Mouse (Mus musculus): ENCODE results near the gene Mis18bp1. TPM values are rescaled to one million over a fixed set of nuclear protein-coding genes. Genes with fewer than 3 reads are reported as not detected.
"Not testable (repeated sequence)": the region's sequence is repeated elsewhere in the genome, so short reads cannot be mapped to it uniquely, and the experiment has no call there.

The Mis18bp1 gene
- polyA plus RNA-seq, 1 experiment from 2014 or later: 44.2 TPM

DNA sequence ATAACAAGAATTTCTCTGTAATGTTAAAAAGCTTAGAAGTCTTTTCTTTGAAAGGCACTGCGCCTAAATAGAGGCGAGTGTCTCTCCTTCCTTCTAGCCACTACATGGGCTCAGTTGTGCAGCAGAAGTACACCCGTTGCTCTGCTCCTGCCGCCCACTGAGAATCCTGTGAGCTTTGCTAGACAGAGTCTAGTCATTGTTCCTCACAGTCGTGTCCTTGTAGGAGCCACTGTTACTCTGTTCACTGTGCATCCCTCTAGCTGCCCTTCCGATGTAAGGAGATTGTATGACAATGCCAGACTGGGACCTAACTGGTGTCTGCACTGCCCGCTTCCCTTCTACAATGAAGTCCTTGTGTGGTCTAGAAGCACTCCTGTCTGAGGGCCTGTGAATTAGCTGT lies 53.4 kb downstream of the Mis18bp1 start:
- Histone ChIP-seq H3K36me3 (peaks cover 81% of the 10 kb centered on the region), H3K9ac (no peak overlapping the region), H3K4me1 (replicated peaks) (no peaks in the 10 kb centered on the region), H3K27ac (no peak overlapping the region), H3K4me3 (replicated peaks) (no peak overlapping the region), H3K4me2 (no peak overlapping the region), H3K9me3 (replicated peaks) (no peaks in the 10 kb centered on the region), H3K27me3 (no peaks in the 10 kb centered on the region)
- 85% methylated on average over 7 of the region's 7 CpGs for WGBS (ENCODE audit: insufficient replicate concordance)
- DNase-seq: no peak
- ATAC-seq (ENCODE audit: low read depth): no peak

DNA sequence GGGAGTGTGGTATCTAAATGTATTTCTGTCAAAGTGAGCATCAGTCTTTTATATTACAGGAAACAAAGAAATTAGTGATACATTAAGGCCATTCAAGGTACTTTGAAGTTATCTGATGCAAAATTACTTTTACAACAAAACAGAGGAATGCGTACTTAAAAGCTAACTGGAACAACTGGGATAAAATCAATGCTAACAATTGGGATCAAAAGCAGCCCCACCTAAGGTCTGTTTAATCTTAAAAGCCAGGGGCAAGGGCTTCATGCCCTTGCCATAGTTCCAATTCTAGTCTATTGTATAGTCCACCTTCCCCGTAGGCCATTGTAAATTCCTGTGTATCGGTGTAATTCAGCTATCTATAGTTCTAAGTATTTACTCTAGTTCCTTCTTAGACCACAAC lies 57.4 kb downstream of the Mis18bp1 start:
- H3K36me3 ChIP-seq: peaks cover 71% of the 10 kb centered on the region
- H3K4me2 ChIP-seq; H3K27ac ChIP-seq; DNase-seq; H3K4me3 ChIP-seq (replicated peaks); H3K9ac ChIP-seq; H3K27me3 ChIP-seq; ATAC-seq (ENCODE audit: low read depth); H3K4me1 ChIP-seq (replicated peaks); H3K9me3 ChIP-seq (replicated peaks): not testable (repeated sequence)
- 85% methylated on average over 3 of the region's 3 CpGs for WGBS (ENCODE audit: insufficient replicate concordance)

DNA sequence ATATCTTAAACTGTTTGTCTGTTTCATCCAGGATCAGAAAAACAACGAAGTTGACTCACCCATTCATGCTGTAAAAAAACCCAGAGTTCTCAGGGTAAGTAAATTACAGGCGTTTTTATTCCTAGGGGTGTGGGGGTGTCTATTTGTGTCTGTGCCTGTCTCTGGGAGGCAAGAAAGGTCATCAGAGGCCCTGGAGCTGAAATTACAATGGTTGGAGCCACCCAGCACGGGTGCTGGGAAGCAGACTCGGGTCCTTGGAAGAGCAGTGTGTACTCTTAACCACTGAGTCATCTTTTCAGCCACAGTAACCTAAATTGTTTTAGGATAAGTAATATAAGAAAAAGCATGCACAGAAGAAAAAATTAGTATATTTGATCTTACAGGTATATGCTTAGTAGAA lies 58.5 kb downstream of the Mis18bp1 start:
- no peaks in the 10 kb centered on the region for H3K4me1 ChIP-seq (replicated peaks)
- H3K27me3 ChIP-seq: no peaks in the 10 kb centered on the region
- H3K27ac ChIP-seq: no peak overlapping the region
- peaks cover 72% of the 10 kb centered on the region for H3K36me3 ChIP-seq
- no peak for DNase-seq
- no peaks in the 10 kb centered on the region for H3K9me3 ChIP-seq (replicated peaks)
- WGBS (ENCODE audit: insufficient replicate concordance): 87% methylated on average over 4 of the region's 4 CpGs
- no peak for ATAC-seq (ENCODE audit: low read depth)
- no peak overlapping the region for H3K4me3 ChIP-seq (replicated peaks)
- no peak overlapping the region for H3K4me2 ChIP-seq
- no peak overlapping the region for H3K9ac ChIP-seq

DNA sequence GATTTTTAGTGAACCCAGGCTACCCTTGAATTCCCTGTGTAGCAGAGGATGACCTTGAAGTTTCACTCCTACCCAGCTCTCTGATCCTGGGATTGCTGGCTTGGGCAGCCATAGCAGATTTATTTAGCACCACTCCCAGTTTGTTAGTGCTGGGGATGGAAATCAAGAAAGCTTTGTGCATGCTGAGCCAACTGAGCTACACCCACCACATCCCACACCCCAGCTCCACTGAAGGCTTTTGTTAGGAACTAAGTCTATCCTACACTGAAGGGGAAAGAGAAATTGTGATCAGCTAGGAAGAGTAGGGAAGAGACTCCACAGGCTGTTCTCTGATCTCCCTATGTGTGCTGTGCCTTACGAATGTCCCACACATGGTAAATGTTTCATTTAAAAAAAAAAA lies 59.6 kb downstream of the Mis18bp1 start:
- WGBS (ENCODE audit: insufficient replicate concordance): 81% methylated on average over 1 of the region's 1 CpGs
- Histone ChIP-seq H3K4me1 (replicated peaks) (no peaks in the 10 kb centered on the region), H3K9me3 (replicated peaks) (no peaks in the 10 kb centered on the region), H3K27ac (no peak overlapping the region), H3K27me3 (no peaks in the 10 kb centered on the region), H3K9ac (no peak overlapping the region), H3K4me3 (replicated peaks) (no peak overlapping the region), H3K4me2 (no peak overlapping the region), H3K36me3 (peaks cover 68% of the 10 kb centered on the region)
- ATAC-seq (ENCODE audit: low read depth) (no peak), DNase-seq (no peak)

DNA sequence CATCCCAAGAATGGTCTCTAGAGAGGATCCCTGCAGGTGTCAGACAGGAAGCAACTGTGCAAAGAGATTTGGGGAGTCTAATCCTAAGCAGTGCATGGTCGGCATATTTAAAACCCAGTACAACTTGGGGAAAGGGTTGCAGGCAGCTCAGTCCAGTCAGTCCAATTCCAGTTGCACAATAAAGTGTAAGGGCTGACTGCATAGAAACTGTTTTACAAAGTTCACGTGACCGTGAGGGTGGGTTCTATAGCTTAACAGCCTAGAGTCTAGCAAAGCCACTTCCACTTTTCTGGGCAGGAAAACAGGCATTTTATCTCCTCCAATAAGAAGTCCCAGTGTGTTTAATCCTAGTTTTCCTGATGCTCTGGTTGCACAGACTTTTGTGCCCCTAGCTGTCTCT lies 60.9 kb downstream of the Mis18bp1 start:
- no peak overlapping the region for H3K9ac ChIP-seq
- H3K27ac ChIP-seq: no peak overlapping the region
- H3K27me3 ChIP-seq: no peaks in the 10 kb centered on the region
- H3K36me3 ChIP-seq: peaks cover 66% of the 10 kb centered on the region
- no peak for DNase-seq
- H3K4me2 ChIP-seq: no peak overlapping the region
- WGBS (ENCODE audit: insufficient replicate concordance): 68% methylated on average over 3 of the region's 3 CpGs
- H3K4me3 ChIP-seq (replicated peaks): no peak overlapping the region
- no peaks in the 10 kb centered on the region for H3K9me3 ChIP-seq (replicated peaks)
- ATAC-seq (ENCODE audit: low read depth): 0 out of 2 replicates have a peak, but pooled peaks have one; percentile 15
- no peaks in the 10 kb centered on the region for H3K4me1 ChIP-seq (replicated peaks)

DNA sequence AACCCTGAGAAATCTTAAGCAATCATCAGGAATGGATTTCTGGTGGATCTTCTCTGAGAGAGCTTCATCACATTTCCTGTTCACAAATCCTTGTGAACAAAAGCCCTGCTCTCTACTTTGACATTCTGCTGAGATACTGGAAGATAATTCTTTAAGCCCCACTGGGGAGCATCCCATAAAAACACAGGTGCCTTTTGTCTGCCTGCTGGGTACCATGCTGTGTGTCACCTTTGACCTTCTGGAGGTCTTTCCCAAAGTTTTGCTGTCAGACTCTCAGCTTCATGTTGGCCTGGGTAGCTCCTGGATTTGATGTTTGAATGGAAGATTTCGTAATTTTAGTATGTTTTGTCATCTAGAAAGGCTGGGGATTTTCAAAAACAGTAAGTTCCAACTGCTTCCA lies 63.7 kb downstream of the Mis18bp1 start:
- H3K4me3 ChIP-seq (replicated peaks): no peak overlapping the region
- ATAC-seq (ENCODE audit: low read depth) (no peak), DNase-seq (no peak)
- H3K4me1 ChIP-seq (replicated peaks): no peaks in the 10 kb centered on the region
- WGBS (ENCODE audit: insufficient replicate concordance): 78% methylated on average over 1 of the region's 1 CpGs
- no peaks in the 10 kb centered on the region for H3K27me3 ChIP-seq
- peaks cover 67% of the 10 kb centered on the region for H3K36me3 ChIP-seq
- no peak overlapping the region for H3K9ac ChIP-seq
- H3K27ac ChIP-seq: no peak overlapping the region
- no peaks in the 10 kb centered on the region for H3K9me3 ChIP-seq (replicated peaks)
- H3K4me2 ChIP-seq: no peak overlapping the region

Other genes with a start within 250 kb of the Mis18bp1 start
- 3.6 and 4.0 TPM in 2 replicates for gene Klhl28, start 207.1 kb downstream of the Mis18bp1 start, polyA plus RNA-seq (2015; fragmentation: Nextera tagmentation; extraction: Ambion mirVana)
- 6.5 and 10.5 TPM in 2 replicates for gene Togaram1, start 206.8 kb downstream of the Mis18bp1 start, polyA plus RNA-seq (2015; fragmentation: Nextera tagmentation; extraction: Ambion mirVana)
- 17.6 and 21.8 TPM in 2 replicates for gene Prpf39, start 136.3 kb downstream of the Mis18bp1 start, polyA plus RNA-seq (2015; fragmentation: Nextera tagmentation; extraction: Ambion mirVana)
- gene Fkbp3, start 98.6 kb downstream of the Mis18bp1 start, polyA plus RNA-seq (2015; fragmentation: Nextera tagmentation; extraction: Ambion mirVana): 211 and 250 TPM in 2 replicates
- 6.3 and 6.8 TPM in 2 replicates for gene Fancm, start 97.0 kb downstream of the Mis18bp1 start, polyA plus RNA-seq (2015; fragmentation: Nextera tagmentation; extraction: Ambion mirVana)
- gene Wdr20rt, start 52.9 kb upstream of the Mis18bp1 start, polyA plus RNA-seq (2015; fragmentation: Nextera tagmentation; extraction: Ambion mirVana): not detected in 2 replicates